Mouse (Mus musculus) liver, adult 2 months (tissue): ENCODE results near the gene Sh3bp2. TPM values are rescaled to one million over a fixed set of nuclear protein-coding genes. Genes with fewer than 3 reads are reported as not detected.

Experiments used
- DNase-seq: peaks from one replicate; pipeline ENCODE4 v3.0.0-alpha.2; 2011; ENCODE audit warnings: low read depth, low spot score; ENCODE audit errors: extremely low read depth
- H3K27ac ChIP-seq: fragments of 200-500 bp; replicated peaks from 2 replicates; pipeline ENCODE4 v1.5.1; 2012; ENCODE audit warnings: low read depth, mild to moderate bottlenecking, control low read depth, inconsistent platforms, low read length; ENCODE audit not compliant: insufficient read depth
- H3K27me3 ChIP-seq: fragments of 200-500 bp; 2 replicates; pipeline ENCODE4 v1.6.1; 2012; ENCODE audit warnings: mild to moderate bottlenecking, moderate library complexity, low read length, inconsistent platforms; ENCODE audit not compliant: control insufficient read depth, insufficient read depth
- H3K36me3 ChIP-seq: fragments of 200-500 bp; 2 replicates; pipeline ENCODE4 v1.6.1; 2012; ENCODE audit warnings: low read length, inconsistent platforms; ENCODE audit not compliant: control insufficient read depth, insufficient read depth
- H3K4me1 ChIP-seq: fragments of 200-500 bp; 2 replicates; pipeline ENCODE4 v1.6.1; 2011; ENCODE audit warnings: low read length; ENCODE audit not compliant: control insufficient read depth, insufficient read depth
- H3K4me3 ChIP-seq: fragments of 200-500 bp; 2 replicates; pipeline ENCODE4 v1.5.1; 2011; ENCODE audit warnings: low read depth, mild to moderate bottlenecking, control low read depth, low read length, moderate library complexity; ENCODE audit not compliant: insufficient read depth
- H3K79me2 ChIP-seq: fragments of 200-500 bp; 2 replicates; pipeline ENCODE4 v1.6.1; 2012; ENCODE audit warnings: inconsistent platforms, mild to moderate bottlenecking, low read length, moderate library complexity; ENCODE audit not compliant: control insufficient read depth, insufficient read depth
- H3K9ac ChIP-seq: fragments of 200-500 bp; 2 replicates; pipeline ENCODE4 v1.6.1; 2012; ENCODE audit warnings: low read depth, mild to moderate bottlenecking, control low read depth, inconsistent platforms, low read length
- CTCF ChIP-seq: fragments of 200-500 bp; IDR thresholded peaks from 2 replicates; pipeline ENCODE4 v1.5.1; 2011; ENCODE audit warnings: low read depth, low read length, control low read depth
- POLR2A ChIP-seq: fragments of 200-500 bp; IDR thresholded peaks from 2 replicates; pipeline ENCODE4 v1.6.1; 2011; ENCODE audit warnings: low read length, control low read depth; ENCODE audit not compliant: insufficient read depth; ENCODE audit errors: extremely low read depth
- WGBS: fragments of 180-500 bp; shearing (Covaris S2); methylation state at CpG from one replicate; pipeline ENCODE4 v1.1.7; 2018; 5-methylcytosine and 5-hydroxymethylcytosine counted together
- polyA plus RNA-seq: library from polyadenylated mRNA; depleted of rRNA; stranded (reverse); fragments of >200 nt; gene quantifications from 2 replicates; pipeline ENCODE4 v1.2.3, GENCODE M21; 2012
- total RNA-seq: library from RNA; depleted of rRNA; stranded (reverse); fragments of >200 nt; gene quantifications from 2 replicates; pipeline ENCODE4 v1.2.3, GENCODE M21; 2014

The Sh3bp2 gene
- total and polyA plus RNA-seq, 2 experiments, result 11.9 to 20.5 TPM

DNA sequence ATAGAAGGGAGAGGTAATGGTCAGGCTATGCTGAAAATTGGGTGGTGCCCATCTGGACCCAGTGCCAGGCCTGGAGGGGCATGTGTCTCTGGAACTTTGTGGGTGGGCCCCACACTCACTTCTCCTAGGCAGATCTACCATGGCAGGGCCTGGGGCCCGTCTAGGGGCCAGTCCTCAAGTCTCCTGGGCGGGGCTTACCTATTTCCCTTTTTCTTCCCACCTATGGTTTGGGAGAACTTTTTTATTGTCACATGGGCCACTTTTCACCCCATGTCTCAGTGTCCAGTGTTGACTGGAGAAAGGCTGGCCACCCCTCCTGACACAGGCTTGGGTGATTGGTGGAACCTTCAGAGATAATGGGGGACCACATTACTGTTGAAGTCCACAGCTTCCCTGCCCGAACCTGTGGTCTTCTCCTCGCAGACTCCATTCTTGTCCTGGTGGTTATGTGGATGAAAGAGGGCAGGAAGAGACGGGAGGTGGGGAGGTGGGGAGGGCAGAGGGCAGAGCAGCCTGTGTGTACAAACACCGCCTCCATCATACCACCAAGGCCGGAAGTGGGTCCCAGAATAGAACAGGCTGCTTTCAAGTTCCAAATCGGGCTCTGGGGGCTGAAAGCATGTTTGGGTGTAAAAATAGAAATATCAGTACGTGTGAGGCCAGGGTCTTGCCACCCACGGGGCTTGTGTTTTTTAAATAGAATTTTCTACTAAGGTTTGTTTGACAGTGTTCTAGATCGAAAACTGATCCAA, 5.0 kb upstream of the Sh3bp2 start:
- WGBS, result 70% methylated on average over 11 of the region's 11 CpGs
- no peak for TF ChIP-seq POLR2A
- TF ChIP-seq CTCF, result no peak
- no peaks in the 10 kb centered on the region for H3K27me3 ChIP-seq
- DNase-seq, result no peak
- no peak overlapping the region for H3K9ac ChIP-seq
- H3K79me2 ChIP-seq, result no peaks in the 10 kb centered on the region
- H3K27ac ChIP-seq, result no peak overlapping the region
- peaks cover 2% of the 10 kb centered on the region; the same call in 1 of the 2 replicates for H3K4me1 ChIP-seq
- no peaks in the 10 kb centered on the region for H3K36me3 ChIP-seq
- H3K4me3 ChIP-seq, result no peak overlapping the region

- peaks cover 2% of the 10 kb centered on the region; the same call in 1 of the 2 replicates for H3K4me1 ChIP-seq
- H3K27ac ChIP-seq, result no peak overlapping the region
- no peak overlapping the region for H3K9ac ChIP-seq
- H3K4me3 ChIP-seq, result no peak overlapping the region
- no peaks in the 10 kb centered on the region for H3K79me2 ChIP-seq
- WGBS, result 95% methylated on average over 3 of the region's 3 CpGs
- no peaks in the 10 kb centered on the region for H3K36me3 ChIP-seq
- no peak for TF ChIP-seq CTCF
- TF ChIP-seq POLR2A, result no peak
- H3K27me3 ChIP-seq, result no peaks in the 10 kb centered on the region
- no peak for DNase-seq
Measured at GRCm38 (mm10) chr5:34521337-34521736, 4.3 kb upstream of the Sh3bp2 start.

DNA sequence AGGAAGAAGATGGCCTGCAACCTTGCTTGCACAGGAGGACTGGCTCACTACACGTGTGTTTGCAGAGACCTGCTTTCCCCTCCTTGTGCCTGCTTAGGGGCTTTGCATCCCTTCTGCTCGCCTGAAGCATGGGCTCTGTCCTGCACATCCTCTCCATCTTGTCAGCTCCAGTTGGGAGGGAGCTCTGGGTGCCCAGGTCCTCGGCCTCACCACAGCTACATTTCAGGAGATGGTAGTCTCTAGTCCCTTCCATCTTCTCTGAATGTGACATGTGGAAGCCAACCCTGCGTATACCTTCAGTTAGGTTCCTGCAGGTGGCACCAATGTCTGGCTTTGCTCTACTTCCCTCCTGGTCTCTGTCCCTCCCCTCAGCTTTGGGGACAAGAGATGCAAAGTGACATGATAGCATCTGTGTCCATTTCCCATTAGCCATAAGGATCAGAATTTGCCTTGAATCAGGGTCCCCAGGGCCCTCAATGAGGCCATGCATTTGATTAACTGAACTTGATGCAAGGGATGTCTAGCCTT, 1.6 kb upstream of the Sh3bp2 start:
- no peaks in the 10 kb centered on the region for H3K79me2 ChIP-seq
- H3K4me1 ChIP-seq, result peaks cover 23% of the 10 kb centered on the region
- DNase-seq, result no peak
- H3K27ac ChIP-seq, result no peak overlapping the region
- H3K27me3 ChIP-seq, result no peaks in the 10 kb centered on the region
- WGBS, result 86% methylated on average over 4 of the region's 4 CpGs
- H3K4me3 ChIP-seq, result no peak overlapping the region
- H3K36me3 ChIP-seq, result no peaks in the 10 kb centered on the region
- no peak overlapping the region for H3K9ac ChIP-seq
- TF ChIP-seq CTCF (peak; percentile 12; the same call in 1 of the 2 replicates), POLR2A (no peak)

- no peak overlapping the region for H3K9ac ChIP-seq
- H3K36me3 ChIP-seq, result no peaks in the 10 kb centered on the region
- H3K27me3 ChIP-seq, result no peaks in the 10 kb centered on the region
- TF ChIP-seq POLR2A, result no peak
- TF ChIP-seq CTCF, result no peak
- H3K4me1 ChIP-seq, result peaks cover 25% of the 10 kb centered on the region
- DNase-seq, result no peak
- H3K79me2 ChIP-seq, result no peaks in the 10 kb centered on the region
- no peak overlapping the region for H3K4me3 ChIP-seq
- H3K27ac ChIP-seq, result no peak overlapping the region
Measured at GRCm38 (mm10) chr5:34524511-34524910, 1.1 kb upstream of the Sh3bp2 start.

GRCm38 (mm10) chr5:34526477-34526775, 788 bp downstream of the Sh3bp2 start:
- TF ChIP-seq CTCF (no peak), POLR2A (no peak)
- no peaks in the 10 kb centered on the region for H3K27me3 ChIP-seq
- WGBS, result 11% methylated on average over 5 of the region's 5 CpGs
- H3K9ac ChIP-seq, result peak overlapping the region; percentile 92
- peak overlapping the region; percentile 83 for H3K4me3 ChIP-seq
- peaks cover 6% of the 10 kb centered on the region; the same call in 1 of the 2 replicates for H3K79me2 ChIP-seq
- H3K27ac ChIP-seq, result peak overlapping the region; percentile 91
- no peaks in the 10 kb centered on the region for H3K36me3 ChIP-seq
- DNase-seq, result no peak
- H3K4me1 ChIP-seq, result peaks cover 43% of the 10 kb centered on the region

DNA sequence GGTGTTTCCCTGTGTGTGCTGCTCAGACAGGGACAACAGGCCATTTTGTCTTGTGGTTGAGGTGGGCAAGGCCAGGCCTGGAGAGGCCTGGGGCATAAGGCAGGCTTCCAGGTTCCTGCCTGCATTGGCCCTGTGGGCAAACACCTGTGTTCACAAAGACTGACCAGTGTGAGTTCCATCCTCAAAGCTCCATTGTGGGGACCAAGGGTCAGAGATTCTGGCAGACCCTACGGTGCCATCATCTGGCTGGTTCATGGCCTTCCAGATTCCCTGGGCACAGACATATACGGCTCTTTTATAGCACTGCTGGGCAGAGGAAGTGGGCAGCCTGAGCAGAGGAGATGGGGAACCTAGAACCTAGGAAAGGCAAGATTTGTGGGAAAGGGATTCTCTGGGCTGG, 1.7 kb downstream of the Sh3bp2 start:
- peak overlapping the region; percentile 92 for H3K9ac ChIP-seq
- WGBS, result 18% methylated on average over 2 of the region's 2 CpGs
- DNase-seq, result peak; percentile 88
- peak overlapping the region; percentile 83; the same call in 1 of the 2 replicates for H3K4me3 ChIP-seq
- H3K36me3 ChIP-seq, result no peaks in the 10 kb centered on the region
- H3K4me1 ChIP-seq, result peaks cover 44% of the 10 kb centered on the region
- TF ChIP-seq POLR2A, result no peak
- no peak for TF ChIP-seq CTCF
- H3K27me3 ChIP-seq, result no peaks in the 10 kb centered on the region
- peak overlapping the region; percentile 91 for H3K27ac ChIP-seq
- H3K79me2 ChIP-seq, result peaks cover 9% of the 10 kb centered on the region; the same call in 1 of the 2 replicates
